Mouse (Mus musculus): ENCODE data around the gene Fsip1.

DNA sequence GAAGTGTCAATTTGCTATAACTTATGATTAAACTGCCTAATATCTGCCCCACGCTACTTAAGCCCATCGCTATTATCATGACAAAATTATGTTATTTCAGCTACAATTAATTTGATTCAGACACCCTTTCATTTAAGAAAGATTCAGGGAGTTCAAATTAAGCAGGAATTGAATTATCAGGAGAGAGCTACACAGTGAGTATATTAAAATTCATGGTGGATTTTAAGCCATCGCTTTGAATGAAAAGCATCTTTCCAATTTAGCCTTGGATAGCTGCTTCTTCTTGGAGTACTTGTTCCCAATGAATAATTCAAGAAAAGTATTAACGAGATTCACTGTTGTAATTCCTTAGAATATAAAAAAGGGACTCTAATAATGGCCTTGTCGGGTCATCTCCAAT is 36.8 kb upstream of the Fsip1 start:
- TF ChIP-seq CTCF (IDR thresholded peaks at IDR 0.05; ENCODE audit: control insufficient read depth, insufficient read depth, low read length) = no peak
- TF ChIP-seq POLR2A (IDR thresholded peaks at IDR 0.05; ENCODE audit: borderline replicate concordance, control insufficient read depth, low read depth, low read length) = no peak
